Mouse (Mus musculus) liver, embryonic 16.5 days (tissue): ENCODE measurements around the gene Lcmt2. TPM values are rescaled to one million over a fixed set of nuclear protein-coding genes. Genes with fewer than 3 reads are reported as not detected.
A peak's percentile ranks its signal among the peaks of the same experiment; 100 is the strongest.

Experiments used
- ATAC-seq: fragments of 200-750 bp; cut with Nextera tagmentation; 2 replicates; pipeline ENCODE4 v1.8.0; 2017; ENCODE audit warnings: low read depth, mild to moderate bottlenecking, moderate number of reproducible peaks, moderate library complexity
- H3K27ac ChIP-seq: fragments of 300-500 bp; sonication (generic); 2 replicates; pipeline ENCODE4 v1.5.1; 2014; ENCODE audit warnings: mild to moderate bottlenecking, low read length
- H3K27me3 ChIP-seq: fragments of 300-500 bp; sonication (generic); 2 replicates; pipeline ENCODE4 v1.6.1; 2014; ENCODE audit warnings: low read depth, low read length, mixed read lengths; ENCODE audit not compliant: control insufficient read depth, insufficient read depth
- H3K36me3 ChIP-seq: fragments of 300-500 bp; sonication (generic); 2 replicates; pipeline ENCODE4 v1.6.1; 2014; ENCODE audit warnings: mild to moderate bottlenecking; ENCODE audit not compliant: control insufficient read depth, insufficient read depth
- H3K4me1 ChIP-seq: fragments of 300-500 bp; sonication (generic); 2 replicates; pipeline ENCODE4 v1.6.1; 2014; ENCODE audit warnings: low read depth, low read length, mixed read lengths; ENCODE audit not compliant: control insufficient read depth
- H3K4me2 ChIP-seq: fragments of 300-500 bp; sonication (generic); 2 replicates; pipeline ENCODE4 v1.6.1; 2014; ENCODE audit warnings: low read depth, low read length, mixed read lengths
- H3K4me3 ChIP-seq: fragments of 300-500 bp; sonication (generic); 2 replicates; pipeline ENCODE4 v1.5.1; 2014; ENCODE audit warnings: low read depth, mild to moderate bottlenecking, low read length
- H3K9ac ChIP-seq: fragments of 300-500 bp; sonication (generic); 2 replicates; pipeline ENCODE4 v1.6.1; 2014; ENCODE audit warnings: low read depth, low read length
- H3K9me3 ChIP-seq: fragments of 300-500 bp; sonication (generic); replicated peaks from 2 replicates; pipeline ENCODE4 v1.6.1; 2016; ENCODE audit warnings: low read length; ENCODE audit not compliant: control insufficient read depth
- WGBS: fragments of 180-500 bp; shearing (Covaris S2); extraction: QIAGEN DNeasy Blood & Tissue Kit; methylation state at CpG from one replicate; pipeline ENCODE4 v1.1.7; 2014; ENCODE audit not compliant: insufficient replicate concordance; 5-methylcytosine and 5-hydroxymethylcytosine counted together
- polyA plus RNA-seq: library from polyadenylated mRNA; unstranded; fragments of >200 nt; fragmentation: Nextera tagmentation; extraction: Ambion mirVana; gene quantifications from 2 replicates; pipeline ENCODE4 v1.2.1, GENCODE M21; 2015

Lcmt2 gene
- 9.4 and 10.5 TPM in 2 replicates for polyA plus RNA-seq

DNA sequence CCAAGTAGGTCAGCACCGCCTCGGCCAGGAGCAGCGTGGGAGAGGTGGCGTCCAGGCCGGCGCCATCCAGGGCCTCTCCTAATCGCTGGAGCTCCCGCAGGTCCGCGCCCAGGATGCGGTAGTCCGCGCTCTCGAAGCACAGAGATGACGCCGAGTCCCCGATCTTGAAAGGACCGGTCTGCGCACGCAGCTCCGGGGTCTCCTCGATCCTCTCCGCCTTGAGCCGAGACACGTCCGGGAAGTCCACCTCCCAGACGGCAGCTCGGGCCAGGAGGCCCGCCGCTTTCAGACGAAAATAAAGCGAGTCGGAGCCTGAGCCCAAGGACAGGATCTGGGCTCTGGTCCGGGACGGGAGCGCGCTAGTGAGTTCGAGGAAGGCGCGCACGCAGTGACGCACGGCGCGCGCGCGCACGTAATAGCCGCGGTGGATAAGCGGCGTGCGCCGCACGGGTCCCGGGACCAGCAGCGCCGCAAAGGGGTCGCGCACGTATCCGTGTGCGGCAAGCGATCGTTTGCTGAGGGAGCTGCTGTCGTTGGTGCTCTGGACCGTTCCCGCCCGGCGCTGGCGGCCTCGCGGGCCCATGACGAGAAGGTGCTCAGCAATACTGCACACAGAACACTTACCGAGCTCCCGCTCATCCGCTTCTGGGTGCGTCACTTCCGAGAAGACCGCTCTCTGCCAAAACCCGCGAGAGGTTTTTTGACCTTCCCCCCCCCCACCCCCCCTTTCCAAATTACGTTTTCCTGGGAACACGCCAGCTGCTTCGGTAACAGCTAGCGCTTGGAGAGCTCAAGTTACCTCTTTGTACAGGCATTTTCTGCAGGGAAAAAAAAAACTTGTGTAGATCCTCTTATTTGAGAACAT lies at the start of gene Lcmt2, which contains the start of gene Adal:
TSS of gene Lcmt2 (minus strand) at position 636 of the 865 bp plus-strand sequence.
TSS of gene Adal (plus strand) at position 411 of the 865 bp plus-strand sequence.
- H3K36me3 ChIP-seq = peaks cover 6% of the 10 kb centered on the region
- peaks cover 28% of the 10 kb centered on the region for H3K4me1 ChIP-seq
- no peaks in the 10 kb centered on the region for H3K9me3 ChIP-seq
- peak within 1 kb of the TSS; percentile 90 for H3K4me2 ChIP-seq
- ATAC-seq = peak; percentile 96
- peak within 1 kb of the TSS; percentile 93 for H3K9ac ChIP-seq
- H3K4me3 ChIP-seq = peak within 1 kb of the TSS; percentile 89
- H3K27me3 ChIP-seq = no peaks in the 10 kb centered on the region
- WGBS = under 1% methylated on average over 87 of the region's 87 CpGs
- H3K27ac ChIP-seq = peak within 1 kb of the TSS; percentile 92

DNA sequence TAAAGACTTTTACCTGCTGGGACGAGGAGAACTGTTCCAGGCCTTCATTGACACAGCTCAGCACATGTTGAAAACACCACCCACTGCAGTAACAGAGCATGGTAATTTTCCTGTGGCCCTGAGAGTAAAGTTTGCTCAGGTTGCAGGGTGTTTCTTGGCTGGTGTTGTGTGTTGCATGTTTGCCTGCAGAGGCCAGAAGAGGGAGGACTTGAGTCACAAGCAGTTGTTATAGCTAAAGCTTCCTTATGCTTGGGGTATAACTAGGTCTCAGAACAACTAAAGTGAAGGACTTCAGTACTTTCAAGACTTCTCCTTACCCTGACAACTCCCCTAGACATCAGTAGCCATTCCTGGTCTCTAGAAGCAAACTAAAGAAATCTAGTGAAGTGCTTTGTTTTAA lies 48.1 kb upstream of the Lcmt2 start:
- Histone ChIP-seq H3K4me2 (no peak overlapping the region), H3K27me3 (no peaks in the 10 kb centered on the region), H3K4me3 (no peak overlapping the region), H3K36me3 (peaks cover 49% of the 10 kb centered on the region), H3K9me3 (no peaks in the 10 kb centered on the region), H3K27ac (no peak overlapping the region), H3K9ac (no peak overlapping the region), H3K4me1 (no peaks in the 10 kb centered on the region)
- 67% methylated on average over 1 of the region's 1 CpGs for WGBS
- no peak for ATAC-seq

DNA sequence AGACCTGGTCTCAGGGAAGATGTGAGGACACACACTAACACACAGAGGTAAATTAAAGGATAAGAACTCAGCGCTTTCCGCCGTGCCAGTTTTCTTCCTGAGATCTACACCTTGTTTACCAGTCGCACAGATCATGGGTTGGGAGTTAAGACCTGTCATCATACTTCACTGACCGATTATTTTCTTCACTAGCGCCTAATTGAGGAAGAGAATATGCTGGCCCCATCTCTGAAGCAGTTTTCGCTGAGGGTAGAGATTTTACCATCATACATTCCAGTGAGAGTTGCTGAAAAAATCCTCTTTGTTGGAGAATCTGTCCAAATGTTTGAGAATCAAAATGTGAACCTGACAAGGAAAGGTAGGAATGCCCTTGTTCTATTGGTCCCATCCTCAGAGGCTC lies 43.7 kb upstream of the Lcmt2 start:
- H3K4me3 ChIP-seq = no peak overlapping the region
- peaks cover 33% of the 10 kb centered on the region for H3K36me3 ChIP-seq
- WGBS = 88% methylated on average over 7 of the region's 7 CpGs

DNA sequence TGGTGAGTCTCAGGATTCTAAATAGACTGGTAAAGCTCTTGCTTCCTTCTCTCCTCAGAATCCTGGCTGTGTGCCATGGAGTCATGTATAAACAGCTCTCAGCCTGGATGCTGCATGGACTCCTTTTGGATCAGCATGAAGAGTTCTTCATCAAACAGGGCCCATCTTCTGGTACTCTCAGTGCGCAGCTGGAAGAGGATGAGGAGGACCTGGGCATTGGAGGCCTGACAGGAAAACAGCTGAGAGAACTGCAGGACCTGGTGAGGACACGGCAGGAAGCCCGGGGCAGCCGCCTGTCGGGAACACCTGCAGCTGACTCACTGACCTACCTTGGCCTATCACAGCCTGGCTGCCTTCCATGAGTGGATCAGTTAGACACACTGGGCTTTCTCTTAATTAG lies 43.0 kb upstream of the Lcmt2 start:
- Histone ChIP-seq H3K9me3 (no peaks in the 10 kb centered on the region), H3K4me3 (no peak overlapping the region), H3K27ac (no peak overlapping the region), H3K4me1 (no peaks in the 10 kb centered on the region), H3K27me3 (no peaks in the 10 kb centered on the region), H3K4me2 (no peak overlapping the region), H3K9ac (no peak overlapping the region), H3K36me3 (peaks cover 31% of the 10 kb centered on the region)
- ATAC-seq = no peak
- 84% methylated on average over 5 of the region's 5 CpGs for WGBS

More for the DNA sequence above, 43.7 kb upstream of the Lcmt2 start:
- ATAC-seq = no peak
- no peak overlapping the region for H3K27ac ChIP-seq
- H3K9me3 ChIP-seq = no peaks in the 10 kb centered on the region
- no peak overlapping the region for H3K9ac ChIP-seq
- no peaks in the 10 kb centered on the region for H3K4me1 ChIP-seq
- no peak overlapping the region for H3K4me2 ChIP-seq
- no peaks in the 10 kb centered on the region for H3K27me3 ChIP-seq

DNA sequence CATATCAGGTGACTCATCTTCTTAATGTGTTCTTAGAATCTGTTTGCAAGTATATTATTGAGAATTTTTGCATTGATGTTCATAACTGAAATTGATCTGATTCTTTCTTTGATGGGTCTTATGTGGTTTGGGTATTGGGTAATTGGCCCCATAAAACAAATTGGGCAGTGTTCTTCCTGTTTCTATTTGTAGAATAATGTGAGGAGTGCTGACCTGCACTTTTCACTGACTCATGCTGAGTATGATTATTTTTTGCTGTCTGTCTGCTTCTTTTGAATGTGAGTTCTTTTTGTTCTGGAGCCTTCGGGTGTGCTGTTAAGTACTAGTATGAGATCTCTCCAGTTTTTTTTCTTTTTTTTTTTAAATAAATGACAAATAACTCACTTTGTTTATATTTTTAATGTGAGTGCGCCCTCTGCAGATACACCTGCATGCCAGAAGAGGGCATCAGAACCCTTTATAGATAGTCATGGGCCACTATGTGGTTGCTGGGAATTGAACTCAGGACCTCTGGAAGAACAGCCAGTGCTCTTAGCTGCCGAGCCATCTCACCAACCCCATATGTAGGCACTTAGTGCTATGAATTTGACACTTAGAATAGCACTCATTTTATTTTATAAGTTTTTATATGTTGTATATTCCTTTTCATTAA lies 38.5 kb upstream of the Lcmt2 start:
- H3K27me3 ChIP-seq = no peaks in the 10 kb centered on the region
- 81% methylated on average over 3 of the region's 3 CpGs for WGBS
- no peak overlapping the region for H3K9ac ChIP-seq
- H3K4me3 ChIP-seq = no peak overlapping the region
- H3K4me1 ChIP-seq = no peaks in the 10 kb centered on the region
- no peak overlapping the region for H3K4me2 ChIP-seq
- no peak for ATAC-seq
- no peaks in the 10 kb centered on the region for H3K9me3 ChIP-seq
- peaks cover 18% of the 10 kb centered on the region for H3K36me3 ChIP-seq
- no peak overlapping the region for H3K27ac ChIP-seq

DNA sequence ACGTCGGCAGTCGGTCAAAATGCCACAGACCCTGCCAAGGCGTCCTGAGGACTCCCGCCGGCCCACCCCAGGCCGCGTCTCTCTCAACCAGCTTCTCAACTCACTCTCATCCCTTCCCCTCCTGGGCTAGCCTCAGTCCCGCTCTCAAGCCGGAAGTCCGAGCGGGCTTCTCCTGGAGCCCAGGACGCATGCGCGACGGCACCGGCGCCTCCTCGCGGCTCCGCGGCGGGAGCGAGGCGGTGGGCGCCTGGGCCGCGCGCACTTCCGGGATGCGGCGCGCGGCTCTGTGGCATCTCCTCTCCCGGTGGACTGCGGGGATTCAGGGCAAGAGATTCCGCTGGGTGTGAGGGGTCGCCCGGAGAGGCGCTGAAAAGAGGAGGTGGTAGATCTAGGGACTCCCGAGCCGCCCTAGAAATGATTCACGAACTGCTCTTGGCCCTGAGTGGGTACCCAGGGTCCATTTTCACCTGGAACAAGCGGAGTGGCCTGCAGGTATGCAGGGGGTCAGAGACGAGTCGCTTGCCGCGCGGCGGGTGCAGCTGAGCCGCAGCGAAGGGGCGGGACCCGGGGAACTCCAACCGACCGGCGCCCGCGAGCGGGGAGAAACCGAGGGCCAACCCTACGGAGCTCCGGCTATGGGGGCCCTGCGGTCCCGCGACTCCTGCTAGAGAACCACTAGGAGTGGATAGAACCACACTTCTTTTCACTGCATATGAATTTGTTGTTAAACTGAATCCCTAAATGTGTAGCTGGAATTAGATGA lies 30.7 kb upstream of the Lcmt2 start, which contains the start of gene Zscan29:
TSS of gene Zscan29 (minus strand) at position 146 of the 763 bp plus-strand sequence.
- H3K4me3 ChIP-seq = peak within 1 kb of the TSS; percentile 98
- peak within 1 kb of the TSS; percentile 74 for H3K4me2 ChIP-seq
- no peaks in the 10 kb centered on the region for H3K27me3 ChIP-seq
- H3K9ac ChIP-seq = peak within 1 kb of the TSS; percentile 96
- no peaks in the 10 kb centered on the region for H3K9me3 ChIP-seq
- WGBS = under 1% methylated on average over 66 of the region's 66 CpGs
- H3K4me1 ChIP-seq = peaks cover 22% of the 10 kb centered on the region
- ATAC-seq = peak; percentile 95
- H3K36me3 ChIP-seq = peaks cover 4% of the 10 kb centered on the region; the same call in 1 of the 2 replicates
- peak within 1 kb of the TSS; percentile 94 for H3K27ac ChIP-seq

DNA sequence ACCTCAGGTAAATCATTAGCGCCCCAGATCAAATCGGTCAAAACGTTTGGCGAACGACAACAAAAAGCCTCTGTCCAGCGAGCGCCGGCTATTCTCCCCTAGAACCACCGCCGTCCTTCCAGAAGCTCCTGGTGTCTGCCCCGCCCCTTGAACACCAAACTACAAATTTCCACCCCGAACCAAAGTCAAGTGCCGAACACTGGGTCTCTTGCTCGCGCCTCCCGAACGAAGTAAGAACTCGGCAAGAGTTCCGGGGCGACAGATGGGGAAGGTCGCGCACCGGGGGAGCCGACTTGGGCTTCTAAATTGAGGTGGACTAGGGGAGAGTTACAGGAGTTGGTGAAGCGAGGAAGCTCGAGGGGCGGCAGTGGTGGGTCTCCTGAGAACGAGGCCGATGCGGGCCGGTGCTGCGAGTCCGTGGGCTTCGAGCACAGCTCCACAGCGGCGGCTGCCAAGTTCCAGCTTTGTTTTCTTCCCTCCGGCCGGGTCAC lies 30.1 kb upstream of the Lcmt2 start, which contains the start of gene Tubgcp4:
TSS of gene Tubgcp4 (plus strand) at position 174 of the 491 bp plus-strand sequence.
- H3K36me3 ChIP-seq = peaks cover 7% of the 10 kb centered on the region; the same call in 1 of the 2 replicates
- H3K27me3 ChIP-seq = no peaks in the 10 kb centered on the region
- peak within 1 kb of the TSS; percentile 74 for H3K4me2 ChIP-seq
- H3K27ac ChIP-seq = peak within 1 kb of the TSS; percentile 94
- H3K9me3 ChIP-seq = no peaks in the 10 kb centered on the region
- ATAC-seq = peak; percentile 28
- peak within 1 kb of the TSS; percentile 98 for H3K4me3 ChIP-seq
- peak within 1 kb of the TSS; percentile 96 for H3K9ac ChIP-seq
- under 1% methylated on average over 38 of the region's 38 CpGs for WGBS
- peaks cover 22% of the 10 kb centered on the region for H3K4me1 ChIP-seq

DNA sequence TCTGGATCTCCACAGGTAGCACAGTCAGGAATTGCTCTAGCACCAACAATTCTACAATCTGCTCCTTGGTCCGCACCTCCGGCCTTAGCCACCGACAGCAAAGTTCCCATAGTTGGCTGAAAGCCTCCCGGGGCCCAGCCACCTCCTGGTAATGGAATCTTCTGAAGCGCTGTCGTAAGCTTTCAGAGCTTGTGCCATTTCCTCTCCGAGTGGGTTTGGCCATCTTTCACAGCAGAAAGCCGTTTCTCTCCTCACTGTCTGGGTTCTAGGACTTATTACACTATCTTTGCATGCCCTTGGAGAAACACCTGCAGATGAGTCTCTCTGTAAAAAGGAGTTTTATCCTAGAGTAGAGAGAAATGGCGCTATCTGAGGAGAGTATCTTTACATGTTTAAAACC lies 29.4 kb upstream of the Lcmt2 start:
- Histone ChIP-seq H3K4me3 (peak overlapping the region; percentile 98), H3K27me3 (no peaks in the 10 kb centered on the region), H3K36me3 (peaks cover 5% of the 10 kb centered on the region; the same call in 1 of the 2 replicates), H3K27ac (peak overlapping the region; percentile 94), H3K9ac (peak overlapping the region; percentile 96), H3K9me3 (no peaks in the 10 kb centered on the region), H3K4me2 (peak overlapping the region; percentile 74), H3K4me1 (peaks cover 22% of the 10 kb centered on the region)
- 8% methylated on average over 9 of the region's 9 CpGs for WGBS
- no peak for ATAC-seq
